Mouse (Mus musculus) heart, postnatal 0 days (tissue): ENCODE results near the gene Meis2. TPM values are rescaled to one million over a fixed set of nuclear protein-coding genes. Genes with fewer than 3 reads are reported as not detected.

Experiments
- ATAC-seq: fragments of 200-750 bp; cut with Nextera tagmentation; 2 replicates; pipeline ENCODE4 v1.8.0; 2017; ENCODE audit warnings: low read depth, moderate number of reproducible peaks, moderate library complexity; ENCODE audit not compliant: insufficient read depth
- DNase-seq: peaks from one replicate; pipeline ENCODE4 v3.0.0-alpha.2; 2016; ENCODE audit warnings: low spot score
- H3K27ac ChIP-seq: fragments of 300-500 bp; sonication (generic); 2 replicates; pipeline ENCODE4 v1.5.1; 2014; ENCODE audit warnings: low read depth, mild to moderate bottlenecking
- H3K27me3 ChIP-seq: fragments of 300-500 bp; sonication (generic); 2 replicates; pipeline ENCODE4 v1.6.1; 2014; ENCODE audit warnings: low read length, mixed read lengths; ENCODE audit not compliant: control insufficient read depth, insufficient read depth
- H3K36me3 ChIP-seq: fragments of 300-500 bp; sonication (generic); replicated peaks from 2 replicates; pipeline ENCODE4 v1.6.1; 2014; ENCODE audit warnings: low read length, mixed read lengths; ENCODE audit not compliant: control insufficient read depth, insufficient read depth
- H3K4me1 ChIP-seq: fragments of 300-500 bp; sonication (generic); 2 replicates; pipeline ENCODE4 v1.6.1; 2014; ENCODE audit warnings: antibody characterized with exemption; ENCODE audit not compliant: control insufficient read depth, insufficient read depth
- H3K4me2 ChIP-seq: fragments of 300-500 bp; sonication (generic); 2 replicates; pipeline ENCODE4 v1.6.1; 2014; ENCODE audit warnings: low read depth, mild to moderate bottlenecking, low read length, moderate library complexity
- H3K4me3 ChIP-seq: fragments of 300-500 bp; sonication (generic); 2 replicates; pipeline ENCODE4 v1.5.1; 2014; ENCODE audit warnings: low read depth, low read length
- H3K9ac ChIP-seq: fragments of 300-500 bp; sonication (generic); replicated peaks from 2 replicates; pipeline ENCODE4 v1.6.1; 2014; ENCODE audit warnings: low read depth, low read length, mixed read lengths
- H3K9me3 ChIP-seq: fragments of 300-500 bp; sonication (generic); replicated peaks from 2 replicates; pipeline ENCODE4 v1.6.1; 2016; ENCODE audit warnings: low read length; ENCODE audit not compliant: control insufficient read depth
- CTCF ChIP-seq: IDR thresholded peaks from 2 replicates; pipeline ENCODE4 v1.5.1; 2016; ENCODE audit warnings: antibody characterized with exemption, control low read depth, low read depth
- EP300 ChIP-seq: IDR thresholded peaks from 2 replicates; pipeline ENCODE4 v1.6.1; 2016; ENCODE audit warnings: antibody characterized with exemption, low read depth
- WGBS: fragments of 180-500 bp; shearing (Covaris S2); extraction: QIAGEN DNeasy Blood & Tissue Kit; methylation state at CpG from one replicate; pipeline ENCODE4 v1.1.7; 2014; 5-methylcytosine and 5-hydroxymethylcytosine counted together
- polyA plus RNA-seq: library from polyadenylated mRNA; unstranded; fragments of >200 nt; fragmentation: Nextera tagmentation; extraction: Ambion mirVana; gene quantifications from 2 replicates; pipeline ENCODE4 v1.2.1, GENCODE M21; 2015
- total RNA-seq: library from RNA; depleted of rRNA; stranded (reverse); fragments of >200 nt; gene quantifications from 2 replicates; pipeline ENCODE4 v1.2.3, GENCODE M21; 2014; ENCODE audit warnings: low replicate concordance

The Meis2 gene
- total and polyA plus RNA-seq, 2 experiments from 2014 or later = 15.4 to 42.2 TPM

DNA sequence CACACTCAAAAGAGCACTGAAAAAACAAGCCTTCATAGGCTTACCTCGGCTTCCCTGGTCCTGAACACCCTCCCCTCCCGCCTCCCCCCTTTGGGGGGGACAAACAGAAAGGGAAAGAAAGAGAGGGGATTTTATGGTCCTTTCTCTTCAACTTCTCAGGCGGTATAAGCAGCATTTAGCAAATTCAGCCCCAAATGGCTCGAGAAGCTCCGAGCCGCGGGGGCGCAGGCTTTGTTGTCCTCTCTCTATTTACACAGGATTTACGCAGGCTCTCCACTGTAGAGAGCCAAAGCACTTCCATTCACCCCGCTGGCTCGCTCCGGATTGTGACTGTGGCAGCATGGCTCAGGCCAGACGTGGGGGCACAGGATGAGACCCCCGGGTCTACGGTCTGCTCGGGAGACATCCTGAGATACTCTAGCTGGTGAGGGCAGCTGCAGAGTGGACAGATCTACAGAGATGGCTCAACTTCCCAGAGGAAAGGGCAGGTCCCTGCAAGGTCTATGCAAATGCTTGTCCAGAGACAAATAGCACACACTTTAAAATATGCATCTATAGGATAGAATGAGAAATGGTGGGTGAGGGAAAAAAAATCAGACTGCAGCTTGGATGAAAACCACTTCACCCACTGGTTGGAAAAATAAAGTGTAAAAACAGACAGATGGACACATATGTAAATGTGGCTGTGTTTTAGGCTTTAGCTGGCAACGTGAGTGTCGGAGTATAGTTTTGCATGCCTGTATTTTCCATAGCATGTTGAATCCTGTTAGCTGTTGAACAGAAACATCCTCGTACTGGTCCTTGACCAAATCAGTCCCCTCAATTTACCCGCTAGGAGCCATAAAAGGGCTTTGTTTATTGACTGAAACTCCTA is 56.3 kb downstream of the Meis2 start:
- H3K27me3 ChIP-seq = no peaks in the 10 kb centered on the region
- ATAC-seq = no peak
- no peak overlapping the region for H3K9ac ChIP-seq
- TF ChIP-seq EP300 (no peak), CTCF (no peak)
- 0 out of 2 replicates have a peak, but pooled peaks cover 4% of the 10 kb centered on the region for H3K4me1 ChIP-seq
- peak overlapping the region; percentile 20; the same call in 1 of the 2 replicates for H3K4me2 ChIP-seq
- WGBS = 52% methylated on average over 20 of the region's 20 CpGs
- H3K27ac ChIP-seq = no peak overlapping the region
- H3K36me3 ChIP-seq = 0 out of 2 replicates have a peak, but pooled peaks cover 3% of the 10 kb centered on the region
- no peak overlapping the region for H3K4me3 ChIP-seq
- H3K9me3 ChIP-seq = no peaks in the 10 kb centered on the region
- no peak for DNase-seq

DNA sequence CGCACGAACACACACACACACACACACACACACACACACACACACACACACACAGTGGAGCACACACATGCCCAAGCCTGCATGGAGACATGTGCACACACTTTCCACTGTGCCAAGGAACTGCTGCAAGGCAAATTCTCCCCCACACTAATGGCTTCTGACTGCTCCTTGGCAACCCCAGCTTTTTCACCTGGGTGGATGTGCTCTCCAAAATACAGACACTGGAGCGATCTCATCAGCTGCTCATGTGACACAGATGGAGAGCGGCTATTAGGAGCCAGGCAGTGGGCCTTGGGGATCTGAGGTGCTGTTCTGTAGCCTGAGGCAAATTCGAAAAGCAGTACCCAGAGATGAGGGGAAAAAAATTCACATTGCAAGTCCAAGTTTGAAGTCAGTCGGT is 63.3 kb downstream of the Meis2 start:
- 77% methylated on average over 6 of the region's 6 CpGs for WGBS
- H3K27me3 ChIP-seq = no peaks in the 10 kb centered on the region
- H3K4me3 ChIP-seq = no peak overlapping the region
- H3K9ac ChIP-seq = no peak overlapping the region
- DNase-seq (no peak), ATAC-seq (no peak)
- H3K4me2 ChIP-seq = no peak overlapping the region
- no peaks in the 10 kb centered on the region for H3K4me1 ChIP-seq
- TF ChIP-seq EP300 (no peak), CTCF (no peak)
- H3K27ac ChIP-seq = no peak overlapping the region
- no peaks in the 10 kb centered on the region for H3K9me3 ChIP-seq
- H3K36me3 ChIP-seq = peaks cover 7% of the 10 kb centered on the region

DNA sequence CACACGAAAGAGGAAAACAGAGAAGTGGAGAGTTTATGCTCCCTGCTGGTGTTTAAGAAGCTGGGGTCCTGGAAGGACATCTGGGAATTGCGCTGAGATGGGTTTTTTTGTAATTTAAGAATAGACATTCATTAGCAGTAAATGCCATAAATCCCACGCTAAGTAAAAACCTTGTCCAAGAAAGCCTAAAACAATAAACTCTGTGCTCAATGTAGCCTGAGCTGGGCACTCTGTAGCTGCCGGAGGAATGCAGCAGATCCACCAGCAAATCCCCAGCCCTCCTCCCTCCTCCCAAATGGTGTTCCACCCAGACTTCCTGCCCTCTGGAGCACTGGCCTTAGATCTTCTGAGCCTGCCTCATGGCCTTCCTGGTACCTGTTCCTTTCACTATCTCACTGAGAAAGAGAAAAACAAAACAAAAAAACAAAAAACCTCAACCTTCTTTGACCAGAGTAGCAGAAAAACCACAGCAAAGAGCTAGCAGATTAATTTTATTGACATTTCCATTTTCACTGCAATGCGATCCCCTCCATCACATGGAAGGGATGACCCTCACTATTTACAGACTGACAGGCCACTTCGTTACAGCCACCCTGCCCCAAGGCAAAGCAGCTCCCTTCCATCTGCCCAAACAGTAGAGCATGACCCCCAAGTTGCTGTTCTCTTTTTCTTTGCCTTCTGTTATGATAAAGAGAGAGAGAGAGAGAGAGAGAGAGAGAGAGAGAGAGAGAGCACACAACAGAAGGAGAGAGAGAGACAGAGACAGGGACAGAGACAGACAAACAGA is 64.1 kb downstream of the Meis2 start:
- DNase-seq (no peak), ATAC-seq (no peak)
- TF ChIP-seq EP300 = no peak
- TF ChIP-seq CTCF = no peak
- Histone ChIP-seq H3K4me2 (no peak overlapping the region), H3K27me3 (no peaks in the 10 kb centered on the region), H3K9me3 (no peaks in the 10 kb centered on the region), H3K4me1 (no peaks in the 10 kb centered on the region), H3K9ac (no peak overlapping the region), H3K4me3 (no peak overlapping the region), H3K27ac (no peak overlapping the region), H3K36me3 (peaks cover 7% of the 10 kb centered on the region)
- 74% methylated on average over 6 of the region's 6 CpGs for WGBS

DNA sequence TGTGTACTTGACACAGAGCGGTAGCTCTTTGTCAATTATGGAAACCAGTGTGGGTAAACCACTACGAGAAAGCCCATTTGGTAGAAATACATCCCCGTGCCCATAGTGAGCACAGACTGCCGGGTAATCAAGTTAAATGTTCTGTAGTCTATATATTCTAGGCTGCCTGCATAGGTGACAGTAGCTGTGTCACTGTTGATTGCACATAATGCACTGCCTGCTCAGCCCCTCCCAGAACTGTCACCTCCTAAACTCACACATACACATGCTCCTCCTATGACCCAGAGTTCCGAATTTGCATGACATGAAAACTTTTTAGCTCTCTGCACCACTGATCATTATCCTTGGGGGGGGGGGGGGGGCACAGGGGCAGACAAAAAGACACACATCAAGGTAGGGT is 65.1 kb downstream of the Meis2 start:
- DNase-seq (no peak), ATAC-seq (no peak)
- Histone ChIP-seq H3K27me3 (no peaks in the 10 kb centered on the region), H3K4me2 (no peak overlapping the region), H3K4me1 (no peaks in the 10 kb centered on the region), H3K4me3 (no peak overlapping the region), H3K9ac (no peak overlapping the region), H3K27ac (no peak overlapping the region), H3K36me3 (peaks cover 7% of the 10 kb centered on the region), H3K9me3 (no peaks in the 10 kb centered on the region)
- 89% methylated on average over 5 of the region's 5 CpGs for WGBS
- no peak for TF ChIP-seq CTCF
- TF ChIP-seq EP300 = no peak

DNA sequence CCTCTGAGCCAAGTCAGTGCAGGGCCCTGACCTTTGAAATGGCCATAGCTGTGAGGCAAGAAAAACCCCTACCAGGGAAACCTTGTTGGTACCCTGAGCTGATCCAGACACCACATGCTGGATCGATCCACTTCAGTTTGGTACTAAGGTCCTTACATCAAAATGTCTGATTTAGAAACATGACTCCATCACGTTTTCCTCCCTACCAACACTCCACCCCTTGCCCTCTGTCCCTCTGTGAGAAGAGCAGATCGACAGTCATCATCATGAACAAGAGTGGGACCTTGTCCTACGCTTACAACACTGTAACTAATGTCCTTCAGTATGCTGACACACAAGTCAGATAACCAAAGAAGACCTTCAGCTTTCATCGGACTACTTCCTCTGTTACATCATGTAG is 66.8 kb downstream of the Meis2 start:
- Histone ChIP-seq H3K27me3 (no peaks in the 10 kb centered on the region), H3K9me3 (no peaks in the 10 kb centered on the region), H3K4me2 (no peak overlapping the region), H3K36me3 (peaks cover 7% of the 10 kb centered on the region), H3K9ac (no peak overlapping the region), H3K4me1 (no peaks in the 10 kb centered on the region), H3K27ac (no peak overlapping the region), H3K4me3 (no peak overlapping the region)
- WGBS = 61% methylated on average over 5 of the region's 5 CpGs
- TF ChIP-seq CTCF (no peak), EP300 (no peak)
- DNase-seq = no peak
- no peak for ATAC-seq
